Mouse (Mus musculus): Measurements from ENCODE around the gene Armc5. TPM values are rescaled to one million over a fixed set of nuclear protein-coding genes. Genes with fewer than 3 reads are reported as not detected.

The Armc5 gene
- polyA plus RNA-seq, 1 experiment from 2014 or later = 15.8 TPM

- Histone ChIP-seq H3K9me3 (ENCODE audit: control insufficient read depth, low read length) (no peaks in the 10 kb centered on the region), H3K27me3 (replicated peaks; ENCODE audit: control insufficient read depth, insufficient read depth, low read length) (no peaks in the 10 kb centered on the region), H3K9ac (ENCODE audit: low read depth, low read length) (peak overlapping the region; percentile 30; the same call in 1 of the 2 replicates), H3K4me2 (no peak overlapping the region), H3K4me1 (replicated peaks; ENCODE audit: control insufficient read depth, insufficient read depth, low read length) (peaks cover 11% of the 10 kb centered on the region), H3K27ac (ENCODE audit: low read depth, low read length) (no peak overlapping the region), H3K4me3 (ENCODE audit: low read depth, low read length) (no peak overlapping the region), H3K36me3 (ENCODE audit: control insufficient read depth, insufficient read depth, low read length) (peaks cover 40% of the 10 kb centered on the region)
- WGBS = 92% methylated on average over 27 of the region's 27 CpGs
- DNase-seq (ENCODE audit: low spot score) (no peak), ATAC-seq (replicated peaks; ENCODE audit: low FRiP score) (no peak)
Observed at GRCm38 (mm10) chr7:128240131-128240784, 3.1 kb downstream of the Armc5 start.

GRCm38 (mm10) chr7:128242331-128242730, 5.2 kb downstream of the Armc5 start:
- 96% methylated on average over 16 of the region's 16 CpGs for WGBS
- Histone ChIP-seq H3K36me3 (ENCODE audit: control insufficient read depth, insufficient read depth, low read length) (peaks cover 41% of the 10 kb centered on the region), H3K4me1 (replicated peaks; ENCODE audit: control insufficient read depth, insufficient read depth, low read length) (peaks cover 11% of the 10 kb centered on the region), H3K9me3 (ENCODE audit: control insufficient read depth, low read length) (no peaks in the 10 kb centered on the region), H3K27me3 (replicated peaks; ENCODE audit: control insufficient read depth, insufficient read depth, low read length) (no peaks in the 10 kb centered on the region), H3K4me2 (no peak overlapping the region), H3K9ac (ENCODE audit: low read depth, low read length) (no peak overlapping the region), H3K27ac (ENCODE audit: low read depth, low read length) (no peak overlapping the region), H3K4me3 (ENCODE audit: low read depth, low read length) (no peak overlapping the region)
- ATAC-seq (replicated peaks; ENCODE audit: low FRiP score) (no peak), DNase-seq (ENCODE audit: low spot score) (no peak)

GRCm38 (mm10) chr7:128243921-128244320, 6.8 kb downstream of the Armc5 start:
- Histone ChIP-seq H3K9ac (ENCODE audit: low read depth, low read length) (no peak overlapping the region), H3K4me3 (ENCODE audit: low read depth, low read length) (no peak overlapping the region), H3K27ac (ENCODE audit: low read depth, low read length) (no peak overlapping the region), H3K4me1 (replicated peaks; ENCODE audit: control insufficient read depth, insufficient read depth, low read length) (peaks cover 7% of the 10 kb centered on the region), H3K36me3 (ENCODE audit: control insufficient read depth, insufficient read depth, low read length) (peaks cover 41% of the 10 kb centered on the region), H3K9me3 (ENCODE audit: control insufficient read depth, low read length) (no peaks in the 10 kb centered on the region), H3K4me2 (no peak overlapping the region), H3K27me3 (replicated peaks; ENCODE audit: control insufficient read depth, insufficient read depth, low read length) (no peaks in the 10 kb centered on the region)
- no peak for ATAC-seq (replicated peaks; ENCODE audit: low FRiP score)
- DNase-seq (ENCODE audit: low spot score) = no peak
- 76% methylated on average over 10 of the region's 10 CpGs for WGBS

GRCm38 (mm10) chr7:128244410-128245025, 7.4 kb downstream of the Armc5 start:
- ATAC-seq (replicated peaks; ENCODE audit: low FRiP score) = no peak
- 92% methylated on average over 18 of the region's 18 CpGs for WGBS
- H3K4me2 ChIP-seq = no peak overlapping the region
- no peak overlapping the region for H3K9ac ChIP-seq (ENCODE audit: low read depth, low read length)
- H3K9me3 ChIP-seq (ENCODE audit: control insufficient read depth, low read length) = no peaks in the 10 kb centered on the region
- peaks cover 41% of the 10 kb centered on the region for H3K36me3 ChIP-seq (ENCODE audit: control insufficient read depth, insufficient read depth, low read length)
- H3K27ac ChIP-seq (ENCODE audit: low read depth, low read length) = no peak overlapping the region
- DNase-seq (ENCODE audit: low spot score) = no peak
- H3K27me3 ChIP-seq (replicated peaks; ENCODE audit: control insufficient read depth, insufficient read depth, low read length) = no peaks in the 10 kb centered on the region
- H3K4me1 ChIP-seq (replicated peaks; ENCODE audit: control insufficient read depth, insufficient read depth, low read length) = peaks cover 5% of the 10 kb centered on the region
- no peak overlapping the region for H3K4me3 ChIP-seq (ENCODE audit: low read depth, low read length)

- no peak for DNase-seq (ENCODE audit: low spot score)
- H3K36me3 ChIP-seq (ENCODE audit: control insufficient read depth, insufficient read depth, low read length) = peaks cover 33% of the 10 kb centered on the region
- WGBS = 90% methylated on average over 4 of the region's 4 CpGs
- no peaks in the 10 kb centered on the region for H3K9me3 ChIP-seq (ENCODE audit: control insufficient read depth, low read length)
- no peak overlapping the region for H3K9ac ChIP-seq (ENCODE audit: low read depth, low read length)
- no peak for ATAC-seq (replicated peaks; ENCODE audit: low FRiP score)
- H3K4me1 ChIP-seq (replicated peaks; ENCODE audit: control insufficient read depth, insufficient read depth, low read length) = peaks cover 6% of the 10 kb centered on the region
- no peak overlapping the region for H3K4me2 ChIP-seq
- no peaks in the 10 kb centered on the region for H3K27me3 ChIP-seq (replicated peaks; ENCODE audit: control insufficient read depth, insufficient read depth, low read length)
- H3K4me3 ChIP-seq (ENCODE audit: low read depth, low read length) = no peak overlapping the region
- H3K27ac ChIP-seq (ENCODE audit: low read depth, low read length) = no peak overlapping the region
Observed at GRCm38 (mm10) chr7:128245547-128245946, 8.4 kb downstream of the Armc5 start.

GRCm38 (mm10) chr7:128246496-128247391, 9.6 kb downstream of the Armc5 start, which contains the start of gene Tgfb1i1:
Gene Tgfb1i1, plus strand, starts transcription at chr7:128246812.
- peak; percentile 58 for ATAC-seq (replicated peaks; ENCODE audit: low FRiP score)
- peak within 1 kb of the TSS; percentile 55 for H3K4me3 ChIP-seq (ENCODE audit: low read depth, low read length)
- peak within 1 kb of the TSS; percentile 59; the same call in 1 of the 2 replicates for H3K27ac ChIP-seq (ENCODE audit: low read depth, low read length)
- 7% methylated on average over 27 of the region's 30 CpGs for WGBS
- peaks cover 1% of the 10 kb centered on the region for H3K27me3 ChIP-seq (replicated peaks; ENCODE audit: control insufficient read depth, insufficient read depth, low read length)
- peak within 1 kb of the TSS; percentile 82 for H3K4me2 ChIP-seq
- peak; percentile 58 for DNase-seq (ENCODE audit: low spot score)
- peaks cover 23% of the 10 kb centered on the region for H3K36me3 ChIP-seq (ENCODE audit: control insufficient read depth, insufficient read depth, low read length)
- H3K4me1 ChIP-seq (replicated peaks; ENCODE audit: control insufficient read depth, insufficient read depth, low read length) = peaks cover 5% of the 10 kb centered on the region
- H3K9ac ChIP-seq (ENCODE audit: low read depth, low read length) = peak within 1 kb of the TSS; percentile 74
- H3K9me3 ChIP-seq (ENCODE audit: control insufficient read depth, low read length) = no peaks in the 10 kb centered on the region

- H3K9me3 ChIP-seq (ENCODE audit: control insufficient read depth, low read length) = no peaks in the 10 kb centered on the region
- WGBS = under 1% methylated on average over 13 of the region's 13 CpGs
- peaks cover 5% of the 10 kb centered on the region for H3K4me1 ChIP-seq (replicated peaks; ENCODE audit: control insufficient read depth, insufficient read depth, low read length)
- peaks cover 19% of the 10 kb centered on the region for H3K36me3 ChIP-seq (ENCODE audit: control insufficient read depth, insufficient read depth, low read length)
- DNase-seq (ENCODE audit: low spot score) = peak; percentile 77
- peak; percentile 85 for ATAC-seq (replicated peaks; ENCODE audit: low FRiP score)
- H3K4me3 ChIP-seq (ENCODE audit: low read depth, low read length) = peak overlapping the region; percentile 55
- peak overlapping the region; percentile 82 for H3K4me2 ChIP-seq
- peaks cover 7% of the 10 kb centered on the region for H3K27me3 ChIP-seq (replicated peaks; ENCODE audit: control insufficient read depth, insufficient read depth, low read length)
- peak overlapping the region; percentile 74 for H3K9ac ChIP-seq (ENCODE audit: low read depth, low read length)
- H3K27ac ChIP-seq (ENCODE audit: low read depth, low read length) = no peak overlapping the region
Observed at GRCm38 (mm10) chr7:128247443-128247842, 10.3 kb downstream of the Armc5 start.

- Histone ChIP-seq H3K4me2 (peak overlapping the region; percentile 82), H3K9ac (ENCODE audit: low read depth, low read length) (no peak overlapping the region), H3K27ac (ENCODE audit: low read depth, low read length) (no peak overlapping the region), H3K36me3 (ENCODE audit: control insufficient read depth, insufficient read depth, low read length) (peaks cover 15% of the 10 kb centered on the region), H3K27me3 (replicated peaks; ENCODE audit: control insufficient read depth, insufficient read depth, low read length) (peaks cover 11% of the 10 kb centered on the region), H3K4me3 (ENCODE audit: low read depth, low read length) (peak overlapping the region; percentile 55), H3K9me3 (ENCODE audit: control insufficient read depth, low read length) (no peaks in the 10 kb centered on the region), H3K4me1 (replicated peaks; ENCODE audit: control insufficient read depth, insufficient read depth, low read length) (peaks cover 5% of the 10 kb centered on the region)
- 82% methylated on average over 10 of the region's 10 CpGs for WGBS
- ATAC-seq (replicated peaks; ENCODE audit: low FRiP score) (no peak), DNase-seq (ENCODE audit: low spot score) (no peak)
Observed at GRCm38 (mm10) chr7:128248081-128249042, 11.2 kb downstream of the Armc5 start.

Data from liver, embryonic 11.5 days (tissue).